Mouse (Mus musculus) spleen, embryonic (tissue): Measurements from ENCODE around the gene Timp3.

ENCODE experiments used
- CTCF ChIA-PET: fragments of 350-600 bp; sonication (Branson Sonifier 250); formaldehyde crosslinking; loops from one replicate; lab custom pipeline; 2022; lab: Charles Lee

The Timp3 gene

GRCm38 (mm10) chr10:86325272-86325671 lies 25.1 kb downstream of the Timp3 start:
- CTCF ChIA-PET, result no interaction called here

- CTCF ChIA-PET, result no interaction called here
Observed at GRCm38 (mm10) chr10:86328143-86328542, 28.0 kb downstream of the Timp3 start.

DNA sequence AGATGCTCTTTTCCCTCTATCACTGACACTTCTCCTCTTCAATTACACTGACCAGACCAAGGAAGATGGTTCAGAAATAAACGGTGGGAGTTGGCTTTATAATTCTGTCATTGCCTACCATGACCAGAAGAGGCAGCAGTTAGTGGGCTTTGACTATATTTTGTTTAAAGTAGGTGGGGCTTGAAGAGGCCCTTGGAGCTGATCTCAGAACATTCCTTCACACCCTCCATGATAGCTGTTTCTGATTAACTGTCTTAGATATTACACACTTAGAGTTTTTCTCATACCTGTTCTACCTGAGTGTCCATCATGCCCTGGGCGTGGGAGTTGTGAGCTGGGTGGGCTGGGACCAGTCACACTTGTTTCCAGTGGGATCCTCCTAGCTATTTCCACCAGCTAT lies 28.5 kb downstream of the Timp3 start:
- CTCF ChIA-PET, result no interaction called here

DNA sequence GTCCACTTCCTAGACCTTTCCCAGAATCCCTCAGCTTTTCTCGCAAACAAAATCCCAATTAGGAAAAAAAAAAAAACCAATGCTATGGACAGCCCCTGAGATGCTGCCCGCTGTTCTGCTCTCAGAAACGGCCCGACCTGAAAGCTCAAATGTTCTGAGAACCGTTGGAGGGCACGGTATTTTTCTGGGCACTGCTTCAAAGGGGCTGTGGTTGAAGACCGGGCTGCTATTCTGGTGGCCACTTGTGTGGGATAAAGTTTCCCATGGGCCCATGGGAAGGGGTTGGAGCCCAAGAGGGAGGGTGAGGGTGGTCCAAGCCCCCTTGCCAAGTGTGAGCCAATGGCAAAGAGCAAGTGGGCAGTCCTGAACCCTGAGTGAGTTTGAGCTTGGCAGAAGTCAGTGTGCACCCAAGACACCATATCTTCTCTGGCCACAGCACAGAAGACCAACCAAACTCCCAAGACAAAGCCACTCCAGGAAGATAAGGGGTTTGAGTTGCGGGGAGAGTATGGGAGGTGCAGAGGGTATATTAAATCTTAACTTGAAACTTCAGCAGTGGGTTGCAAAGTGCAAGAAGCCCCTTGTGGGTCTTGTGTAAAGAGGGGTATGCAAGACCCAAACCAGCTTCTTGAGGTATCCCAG lies 29.2 kb downstream of the Timp3 start:
- CTCF ChIA-PET, result no interaction called here

DNA sequence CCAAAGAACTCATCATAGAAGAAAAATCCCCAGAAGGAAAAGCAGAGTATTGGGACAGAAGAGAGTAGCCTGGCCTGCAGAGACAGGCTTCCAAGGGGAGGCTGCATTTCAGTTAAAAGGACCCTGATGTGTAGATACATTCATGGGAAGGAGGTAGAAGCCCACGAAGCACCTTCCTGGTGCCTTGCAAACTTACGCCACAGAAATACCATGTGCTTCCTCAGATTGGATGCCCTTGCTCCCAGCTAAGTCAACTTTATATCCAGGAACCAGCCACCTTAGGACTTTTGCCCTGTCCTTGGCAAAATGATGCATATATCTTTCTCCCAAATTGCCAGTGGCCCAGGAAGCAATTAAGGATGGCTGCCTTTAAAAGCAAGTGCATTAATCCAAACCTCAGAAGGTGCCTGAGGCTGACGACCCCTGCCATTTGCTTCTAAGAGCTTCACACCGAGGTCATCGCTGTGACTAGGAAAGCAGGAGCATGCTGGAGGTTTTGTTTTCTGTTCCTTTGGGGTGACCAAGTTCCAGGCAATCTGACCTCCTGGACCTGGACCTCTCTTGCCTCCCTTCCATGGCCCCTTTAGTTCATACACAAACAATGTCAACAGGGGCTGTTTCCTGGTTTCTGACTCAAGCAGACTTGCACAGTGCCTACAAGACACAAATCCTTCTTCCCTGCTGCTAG lies 31.0 kb downstream of the Timp3 start:
- CTCF ChIA-PET, result no interaction called here

DNA sequence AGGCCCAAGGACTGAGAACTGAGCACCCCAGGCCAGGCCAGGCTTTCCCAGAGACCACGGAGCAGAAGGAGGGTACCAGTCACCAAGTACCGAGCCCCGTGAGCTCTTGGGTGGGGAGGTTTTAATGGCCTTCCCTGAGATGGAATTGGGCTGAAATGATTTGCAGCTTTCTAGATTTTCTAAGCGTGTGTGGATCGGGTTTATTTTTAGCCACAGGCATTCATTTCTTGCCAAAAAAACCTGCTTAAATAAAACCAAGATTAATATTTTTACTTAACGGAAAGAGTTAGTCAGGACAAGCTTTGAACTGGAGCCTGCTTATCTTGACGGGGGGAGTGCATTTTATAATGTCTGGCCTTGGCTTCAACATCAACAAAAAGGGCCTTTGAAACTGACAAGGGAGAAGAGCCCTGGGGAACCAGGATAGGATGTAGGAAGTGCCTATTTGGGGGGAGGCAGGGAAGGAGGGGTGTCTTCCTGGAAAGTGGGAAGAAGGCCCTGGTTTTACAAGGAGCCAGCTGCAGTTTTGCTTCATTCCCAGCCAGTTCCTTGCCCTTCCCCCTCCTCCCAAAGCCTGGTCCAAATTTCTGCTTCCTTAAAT lies 31.6 kb downstream of the Timp3 start:
- CTCF ChIA-PET, result no interaction called here

DNA sequence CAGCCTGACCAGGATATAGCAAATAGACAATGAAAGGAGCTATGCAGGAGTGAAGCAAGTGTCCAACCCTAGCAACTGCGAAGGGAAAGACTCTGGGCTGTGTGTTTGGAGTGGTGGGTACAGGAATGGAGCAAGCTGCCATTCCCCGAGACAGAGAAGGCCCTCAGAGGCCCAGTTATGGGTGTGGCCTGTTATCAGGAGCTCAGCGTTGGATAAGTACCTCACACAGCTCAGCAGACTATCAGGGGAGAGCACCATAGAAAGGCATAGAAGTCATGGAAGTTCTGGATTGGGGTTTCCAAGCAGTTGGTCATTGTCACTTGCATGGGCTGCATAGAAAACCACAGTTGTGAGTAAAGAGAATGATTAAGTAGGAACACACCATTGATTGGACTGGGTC lies 32.8 kb downstream of the Timp3 start:
- CTCF ChIA-PET, result no interaction called here

GRCm38 (mm10) chr10:86334581-86334980 lies 34.4 kb downstream of the Timp3 start:
- CTCF ChIA-PET, result no interaction called here

DNA sequence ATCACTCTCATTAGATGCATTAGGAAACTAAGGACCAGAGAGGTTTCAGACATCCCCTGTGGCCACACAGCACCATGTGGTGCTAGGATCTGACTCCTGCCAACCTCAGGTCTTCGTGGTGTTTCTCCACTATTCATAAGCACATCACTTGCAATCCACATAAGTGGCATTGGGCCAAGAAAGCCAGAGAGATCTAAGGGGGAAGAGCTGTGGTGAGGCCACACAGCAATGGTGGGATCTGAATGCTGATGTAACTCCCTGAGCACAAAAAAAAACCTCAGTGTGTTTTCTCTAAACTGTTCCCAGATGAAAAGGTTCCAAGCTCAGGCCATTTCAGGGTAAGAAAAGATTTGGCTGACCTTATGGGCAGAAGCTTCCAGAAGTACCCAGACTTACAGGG lies 36.3 kb downstream of the Timp3 start:
- CTCF ChIA-PET, result no interaction called here

DNA sequence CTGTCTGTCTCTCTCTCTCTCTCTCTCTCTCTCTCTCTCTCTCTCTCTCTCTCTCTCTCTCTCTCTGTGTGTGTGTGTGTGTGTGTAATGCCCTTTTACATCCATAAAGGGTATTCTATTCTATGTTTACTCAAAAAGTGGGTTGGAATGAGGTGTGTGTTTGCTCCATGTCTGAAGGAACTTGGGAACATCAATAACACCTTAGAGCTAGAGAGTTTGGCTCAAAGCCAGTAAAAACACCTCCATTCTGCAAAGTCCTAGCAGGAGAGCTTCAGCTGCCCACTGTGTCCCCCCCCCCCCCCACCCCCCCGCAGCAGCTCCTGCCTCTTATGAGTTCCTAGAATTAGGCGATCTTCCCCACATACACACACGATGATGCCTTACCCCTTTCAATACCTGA lies 37.1 kb downstream of the Timp3 start:
- CTCF ChIA-PET, result no interaction called here

GRCm38 (mm10) chr10:86338121-86338715 lies 38.0 kb downstream of the Timp3 start:
- CTCF ChIA-PET, result no interaction called here

DNA sequence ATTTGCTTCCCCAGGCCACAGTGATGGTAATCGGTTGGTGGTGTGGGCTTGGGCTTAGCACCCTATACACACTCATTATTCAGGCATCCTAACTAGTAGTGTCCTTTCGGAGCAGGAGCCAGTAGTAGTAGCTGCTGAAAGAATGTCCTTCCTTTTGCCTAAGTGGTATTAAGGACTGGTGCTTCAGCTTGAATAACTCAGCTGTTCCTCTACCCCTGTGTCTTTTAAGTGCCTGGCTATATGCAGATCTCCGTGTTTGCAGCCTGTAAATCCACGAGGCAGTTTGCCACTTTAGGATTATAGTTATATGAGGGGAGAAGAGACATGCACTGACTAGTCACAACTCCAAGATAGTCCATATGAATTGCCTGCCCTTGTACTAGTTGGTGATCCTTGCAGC lies 38.9 kb downstream of the Timp3 start:
- CTCF ChIA-PET, result no interaction called here

GRCm38 (mm10) chr10:86339649-86340379 lies 39.6 kb downstream of the Timp3 start:
- CTCF ChIA-PET, result no interaction called here

GRCm38 (mm10) chr10:86340421-86340820 lies 40.2 kb downstream of the Timp3 start:
- CTCF ChIA-PET, result no interaction called here

- CTCF ChIA-PET, result no interaction called here
Observed at GRCm38 (mm10) chr10:86340991-86341527, 40.9 kb downstream of the Timp3 start.

GRCm38 (mm10) chr10:86341589-86341988 lies 41.4 kb downstream of the Timp3 start:
- CTCF ChIA-PET, result no interaction called here

- CTCF ChIA-PET, result no interaction called here
Observed at GRCm38 (mm10) chr10:86342151-86342550, 42.0 kb downstream of the Timp3 start.

DNA sequence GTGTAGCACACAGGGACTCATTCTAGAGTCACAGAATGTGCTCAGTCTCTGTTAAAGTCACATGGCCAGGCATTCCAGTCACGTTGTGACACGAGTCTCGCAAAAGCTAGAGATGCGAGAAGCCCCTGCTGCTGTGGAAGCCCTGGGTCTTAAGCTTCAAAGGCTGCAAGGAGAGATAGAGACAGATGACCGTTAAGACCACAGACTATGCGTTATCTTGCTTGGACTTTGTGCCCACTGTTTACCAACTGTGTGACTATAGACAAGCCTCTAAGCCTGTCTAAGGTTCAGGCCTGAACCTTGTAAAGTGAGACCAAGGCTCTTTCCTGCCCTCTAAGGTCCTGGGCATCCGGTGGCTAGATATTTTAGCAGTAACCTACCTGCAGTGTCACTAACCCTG lies 42.5 kb downstream of the Timp3 start:
- CTCF ChIA-PET, result no interaction called here

- CTCF ChIA-PET, result no interaction called here
Observed at GRCm38 (mm10) chr10:86343362-86343761, 43.2 kb downstream of the Timp3 start.

DNA sequence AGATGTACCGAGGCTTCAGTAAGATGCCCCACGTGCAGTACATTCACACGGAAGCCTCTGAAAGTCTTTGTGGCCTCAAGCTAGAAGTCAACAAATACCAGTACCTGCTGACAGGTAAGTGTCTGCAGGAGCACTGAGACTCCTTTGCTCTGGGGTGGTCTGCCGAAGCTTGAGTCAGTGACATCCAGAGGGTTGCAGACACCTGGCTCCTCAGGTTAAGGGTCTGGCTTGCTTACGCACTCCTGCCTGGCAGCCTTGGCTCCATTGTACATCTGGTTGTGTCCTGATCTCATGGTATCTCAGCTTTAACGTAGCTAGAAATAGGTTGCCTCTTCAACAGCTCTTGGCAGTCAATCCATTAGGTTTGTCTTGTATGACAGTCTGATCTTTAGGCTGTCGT lies 43.8 kb downstream of the Timp3 start:
- CTCF ChIA-PET, result no interaction called here

DNA sequence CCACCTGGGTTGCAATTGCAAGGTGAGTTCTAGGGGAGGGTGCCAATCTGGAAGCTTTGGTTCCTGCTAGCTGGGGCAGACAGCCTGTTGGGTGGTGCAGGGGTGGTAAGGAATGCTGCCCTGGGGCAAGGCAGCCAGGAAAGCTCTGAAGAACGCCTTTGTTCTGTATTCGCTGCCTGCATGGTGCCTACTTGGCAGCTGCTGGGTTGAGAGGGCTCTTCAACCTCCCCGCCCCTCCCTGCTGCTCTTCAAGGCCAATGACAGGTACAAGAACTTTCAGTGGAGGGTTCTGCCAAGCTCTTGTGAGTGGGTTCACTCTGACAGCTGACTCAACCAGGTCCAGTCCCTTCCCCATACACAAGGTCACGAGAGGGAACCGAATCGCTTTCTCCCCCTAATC lies 44.5 kb downstream of the Timp3 start:
- CTCF ChIA-PET, result no interaction called here

DNA sequence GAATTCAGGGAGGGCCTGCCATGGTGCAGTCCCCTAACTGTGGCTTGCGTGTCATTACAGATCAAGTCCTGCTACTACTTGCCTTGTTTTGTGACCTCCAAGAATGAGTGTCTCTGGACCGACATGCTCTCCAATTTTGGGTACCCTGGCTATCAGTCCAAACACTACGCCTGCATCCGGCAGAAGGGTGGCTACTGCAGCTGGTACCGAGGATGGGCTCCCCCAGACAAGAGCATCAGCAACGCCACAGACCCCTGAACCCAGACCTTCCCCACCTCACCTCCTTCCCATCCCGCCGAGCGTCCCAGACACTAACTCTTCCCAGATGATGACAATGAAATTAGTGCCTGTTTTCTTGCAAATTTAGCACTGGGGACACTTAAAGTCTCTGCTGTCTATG lies 45.5 kb downstream of the Timp3 start:
- CTCF ChIA-PET, result no interaction called here
